Mouse (Mus musculus): Measurements from ENCODE around the gene Scrn3. TPM values are rescaled to one million over a fixed set of nuclear protein-coding genes. Genes with fewer than 3 reads are reported as not detected.
A peak's percentile ranks its signal among the peaks of the same experiment; 100 is the strongest.

Scrn3 gene
- polyA plus RNA-seq, 1 experiment from 2014 or later = 26.3 TPM

GRCm38 (mm10) chr2:73325871-73326270 is 13.5 kb downstream of the Scrn3 start:
- Histone ChIP-seq H3K9ac (no peak overlapping the region), H3K27me3 (no peaks in the 10 kb centered on the region), H3K4me2 (no peak overlapping the region), H3K27ac (no peak overlapping the region), H3K4me1 (replicated peaks) (no peaks in the 10 kb centered on the region), H3K9me3 (replicated peaks) (no peaks in the 10 kb centered on the region), H3K4me3 (replicated peaks) (no peak overlapping the region), H3K36me3 (peaks cover 25% of the 10 kb centered on the region)
- DNase-seq (no peak), ATAC-seq (ENCODE audit: low read depth) (no peak)
- 90% methylated on average over 5 of the region's 5 CpGs for WGBS (ENCODE audit: insufficient replicate concordance)

- Histone ChIP-seq H3K27ac (no peak overlapping the region), H3K4me3 (replicated peaks) (no peak overlapping the region), H3K9me3 (replicated peaks) (no peaks in the 10 kb centered on the region), H3K4me2 (no peak overlapping the region), H3K27me3 (no peaks in the 10 kb centered on the region), H3K36me3 (peaks cover 15% of the 10 kb centered on the region; the same call in 1 of the 2 replicates), H3K4me1 (replicated peaks) (no peaks in the 10 kb centered on the region), H3K9ac (no peak overlapping the region)
- WGBS (ENCODE audit: insufficient replicate concordance) = 87% methylated on average over 3 of the region's 3 CpGs
- no peak for DNase-seq
- ATAC-seq (ENCODE audit: low read depth) = no peak
Observed at GRCm38 (mm10) chr2:73335949-73336348, 23.5 kb downstream of the Scrn3 start.

- H3K27me3 ChIP-seq = no peaks in the 10 kb centered on the region
- 66% methylated on average over 8 of the region's 8 CpGs for WGBS (ENCODE audit: insufficient replicate concordance)
- no peak overlapping the region for H3K4me3 ChIP-seq (replicated peaks)
- H3K9ac ChIP-seq = no peak overlapping the region
- no peak for DNase-seq
- no peak overlapping the region for H3K4me2 ChIP-seq
- no peak overlapping the region for H3K27ac ChIP-seq
- H3K9me3 ChIP-seq (replicated peaks) = no peaks in the 10 kb centered on the region
- H3K36me3 ChIP-seq = 0 out of 2 replicates have a peak, but pooled peaks cover 12% of the 10 kb centered on the region
- no peaks in the 10 kb centered on the region for H3K4me1 ChIP-seq (replicated peaks)
- ATAC-seq (ENCODE audit: low read depth) = no peak
Observed at GRCm38 (mm10) chr2:73338415-73338814, 26.0 kb downstream of the Scrn3 start.

- WGBS (ENCODE audit: insufficient replicate concordance) = 84% methylated on average over 5 of the region's 5 CpGs
- H3K9ac ChIP-seq = no peak overlapping the region
- no peaks in the 10 kb centered on the region for H3K36me3 ChIP-seq
- H3K27ac ChIP-seq = no peak overlapping the region
- no peaks in the 10 kb centered on the region for H3K9me3 ChIP-seq (replicated peaks)
- H3K4me1 ChIP-seq (replicated peaks) = no peaks in the 10 kb centered on the region
- DNase-seq (no peak), ATAC-seq (ENCODE audit: low read depth) (no peak)
- H3K4me2 ChIP-seq = no peak overlapping the region
- H3K4me3 ChIP-seq (replicated peaks) = no peak overlapping the region
- H3K27me3 ChIP-seq = no peaks in the 10 kb centered on the region
Observed at GRCm38 (mm10) chr2:73343701-73344100, 31.3 kb downstream of the Scrn3 start.

GRCm38 (mm10) chr2:73345204-73345603 is 32.8 kb downstream of the Scrn3 start:
- no peak for DNase-seq
- Histone ChIP-seq H3K4me2 (no peak overlapping the region), H3K36me3 (no peaks in the 10 kb centered on the region), H3K27me3 (no peaks in the 10 kb centered on the region), H3K9me3 (replicated peaks) (no peaks in the 10 kb centered on the region), H3K27ac (no peak overlapping the region), H3K4me1 (replicated peaks) (no peaks in the 10 kb centered on the region), H3K9ac (no peak overlapping the region), H3K4me3 (replicated peaks) (no peak overlapping the region)
- ATAC-seq (ENCODE audit: low read depth) = no peak
- WGBS (ENCODE audit: insufficient replicate concordance) = 79% methylated on average over 4 of the region's 4 CpGs

GRCm38 (mm10) chr2:73346345-73347086 is 34.1 kb downstream of the Scrn3 start:
- WGBS (ENCODE audit: insufficient replicate concordance) = 69% methylated on average over 13 of the region's 13 CpGs
- H3K4me2 ChIP-seq = no peak overlapping the region
- DNase-seq (no peak), ATAC-seq (ENCODE audit: low read depth) (no peak)
- H3K9me3 ChIP-seq (replicated peaks) = no peaks in the 10 kb centered on the region
- H3K9ac ChIP-seq = no peak overlapping the region
- no peaks in the 10 kb centered on the region for H3K36me3 ChIP-seq
- no peak overlapping the region for H3K27ac ChIP-seq
- H3K4me1 ChIP-seq (replicated peaks) = peaks cover 6% of the 10 kb centered on the region
- H3K4me3 ChIP-seq (replicated peaks) = no peak overlapping the region
- H3K27me3 ChIP-seq = no peaks in the 10 kb centered on the region

- ATAC-seq (ENCODE audit: low read depth) (no peak), DNase-seq (no peak)
- Histone ChIP-seq H3K4me1 (replicated peaks) (peaks cover 9% of the 10 kb centered on the region), H3K4me2 (no peak overlapping the region), H3K27ac (no peak overlapping the region), H3K27me3 (no peaks in the 10 kb centered on the region), H3K9ac (no peak overlapping the region), H3K9me3 (replicated peaks) (no peaks in the 10 kb centered on the region), H3K36me3 (no peaks in the 10 kb centered on the region), H3K4me3 (replicated peaks) (no peak overlapping the region)
- WGBS (ENCODE audit: insufficient replicate concordance) = 78% methylated on average over 6 of the region's 6 CpGs
Observed at GRCm38 (mm10) chr2:73347136-73347535, 34.7 kb downstream of the Scrn3 start.

GRCm38 (mm10) chr2:73347766-73348165 is 35.4 kb downstream of the Scrn3 start:
- WGBS (ENCODE audit: insufficient replicate concordance) = 85% methylated on average over 9 of the region's 9 CpGs
- Histone ChIP-seq H3K9ac (no peak overlapping the region), H3K9me3 (replicated peaks) (no peaks in the 10 kb centered on the region), H3K4me2 (no peak overlapping the region), H3K4me1 (replicated peaks) (peaks cover 9% of the 10 kb centered on the region), H3K36me3 (no peaks in the 10 kb centered on the region), H3K27me3 (no peaks in the 10 kb centered on the region), H3K27ac (no peak overlapping the region), H3K4me3 (replicated peaks) (no peak overlapping the region)
- DNase-seq = no peak
- ATAC-seq (ENCODE audit: low read depth) = no peak

- Histone ChIP-seq H3K27me3 (no peaks in the 10 kb centered on the region), H3K4me2 (no peak overlapping the region), H3K9me3 (replicated peaks) (no peaks in the 10 kb centered on the region), H3K9ac (no peak overlapping the region), H3K4me1 (replicated peaks) (peaks cover 9% of the 10 kb centered on the region), H3K27ac (no peak overlapping the region), H3K36me3 (peaks cover under 1% of the 10 kb centered on the region), H3K4me3 (replicated peaks) (no peak overlapping the region)
- ATAC-seq (ENCODE audit: low read depth) = no peak
- no peak for DNase-seq
- WGBS (ENCODE audit: insufficient replicate concordance) = 88% methylated on average over 6 of the region's 6 CpGs
Observed at GRCm38 (mm10) chr2:73348221-73348620, 35.8 kb downstream of the Scrn3 start.

GRCm38 (mm10) chr2:73351496-73351895 is 39.1 kb downstream of the Scrn3 start:
- H3K27ac ChIP-seq = 0 out of 2 replicates have a peak overlapping the region, but pooled peaks have one; percentile 8
- peaks cover 17% of the 10 kb centered on the region for H3K36me3 ChIP-seq
- no peaks in the 10 kb centered on the region for H3K27me3 ChIP-seq
- H3K4me3 ChIP-seq (replicated peaks) = no peak overlapping the region
- H3K4me2 ChIP-seq = no peak overlapping the region
- DNase-seq (no peak), ATAC-seq (ENCODE audit: low read depth) (no peak)
- H3K9ac ChIP-seq = no peak overlapping the region
- H3K4me1 ChIP-seq (replicated peaks) = peaks cover 9% of the 10 kb centered on the region
- no peaks in the 10 kb centered on the region for H3K9me3 ChIP-seq (replicated peaks)
- WGBS (ENCODE audit: insufficient replicate concordance) = 69% methylated on average over 5 of the region's 5 CpGs

- H3K4me1 ChIP-seq (replicated peaks) = peaks cover 9% of the 10 kb centered on the region
- H3K9me3 ChIP-seq (replicated peaks) = no peaks in the 10 kb centered on the region
- H3K4me3 ChIP-seq (replicated peaks) = no peak overlapping the region
- WGBS (ENCODE audit: insufficient replicate concordance) = 69% methylated on average over 7 of the region's 7 CpGs
- no peaks in the 10 kb centered on the region for H3K27me3 ChIP-seq
- peak overlapping the region; percentile 8 for H3K27ac ChIP-seq
- no peak overlapping the region for H3K4me2 ChIP-seq
- ATAC-seq (ENCODE audit: low read depth) = peak; percentile 15; the same call in 1 of the 2 replicates
- no peak overlapping the region for H3K9ac ChIP-seq
- peaks cover 19% of the 10 kb centered on the region for H3K36me3 ChIP-seq
- DNase-seq = no peak
Observed at GRCm38 (mm10) chr2:73351927-73352374, 39.5 kb downstream of the Scrn3 start.

- ATAC-seq (ENCODE audit: low read depth) (no peak), DNase-seq (no peak)
- H3K9ac ChIP-seq = no peak overlapping the region
- no peaks in the 10 kb centered on the region for H3K27me3 ChIP-seq
- 88% methylated on average over 18 of the region's 18 CpGs for WGBS (ENCODE audit: insufficient replicate concordance)
- no peak overlapping the region for H3K4me2 ChIP-seq
- peaks cover 28% of the 10 kb centered on the region for H3K4me1 ChIP-seq (replicated peaks)
- H3K9me3 ChIP-seq (replicated peaks) = no peaks in the 10 kb centered on the region
- no peak overlapping the region for H3K4me3 ChIP-seq (replicated peaks)
- no peak overlapping the region; the same call in 1 of the 2 replicates for H3K27ac ChIP-seq
- H3K36me3 ChIP-seq = peaks cover 21% of the 10 kb centered on the region
Observed at GRCm38 (mm10) chr2:73357004-73357403, 44.6 kb downstream of the Scrn3 start.
